ENCODE assay signal across 12 mouse cellular contexts in the genomic region with DNA sequence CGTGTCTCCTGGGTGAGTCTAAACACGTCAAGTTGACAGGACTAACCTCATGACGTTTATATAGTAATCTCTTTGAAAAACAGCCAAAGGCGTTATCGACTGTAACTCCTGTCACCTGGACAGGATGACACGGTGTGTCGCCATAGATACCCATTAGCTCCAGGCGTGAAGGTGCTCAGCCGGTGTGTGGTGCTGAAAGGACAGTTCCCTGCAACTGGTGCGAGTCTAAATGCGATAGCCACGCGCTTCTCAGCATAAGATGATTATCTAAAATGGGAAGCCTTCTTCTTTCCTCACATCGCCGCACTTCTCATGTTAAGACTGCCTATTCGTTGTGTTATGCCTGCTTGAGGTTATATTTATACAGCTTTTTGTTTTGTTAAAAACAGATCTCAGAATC. TPM values are rescaled to one million over a fixed set of nuclear protein-coding genes. Genes with fewer than 3 reads are reported as not detected.
DNase-seq lines count a peak whose midpoint lies in the region; ATAC-seq and TF ChIP-seq lines count a peak whose summit lies in the region.
"Had no signal": no experiment of that assay in that cellular context is flagged by ENCODE, and none has a peak within 500 bp of the region (broad histone marks: within the 10 kb centered on the region; RNA-seq: fewer than 3 reads in every experiment).

No protein-coding gene starts in this region.

- no peaks in the 10 kb centered on the region for H3K36me3 ChIP-seq in intestine, embryonic 14.5 days (ENCODE audit: control insufficient read depth, insufficient read depth, low read length)
- no peaks in the 10 kb centered on the region for H3K36me3 ChIP-seq in intestine, embryonic 16.5 days (ENCODE audit: control insufficient read depth, insufficient read depth, low read length)
- H3K36me3 ChIP-seq in CH12.LX (replicated peaks in 1 of 2; ENCODE audit: control insufficient read depth in 1 of 2, insufficient read depth in 1 of 2, low read length in 1 of 2) = no peaks in the 10 kb centered on the region
- H3K36me3 ChIP-seq in limb, embryonic 14.5 days (ENCODE audit: control insufficient read depth, insufficient read depth, low read length) = no peaks in the 10 kb centered on the region
- H3K36me3 ChIP-seq: hindbrain, embryonic 13.5 days; limb, embryonic 13.5 days had no signal

- H3K9me3 ChIP-seq in intestine, embryonic 14.5 days (ENCODE audit: control insufficient read depth, low read length) = no peaks in the 10 kb centered on the region
- no peaks in the 10 kb centered on the region for H3K9me3 ChIP-seq in intestine, embryonic 16.5 days (ENCODE audit: control insufficient read depth, low read length)
- no peaks in the 10 kb centered on the region for H3K9me3 ChIP-seq in CH12.LX (replicated peaks; ENCODE audit: low read length)
- H3K9me3 ChIP-seq in limb, embryonic 14.5 days (ENCODE audit: control insufficient read depth, low read length) = no peaks in the 10 kb centered on the region
- H3K9me3 ChIP-seq: hindbrain, embryonic 13.5 days; limb, embryonic 13.5 days had no signal

- in situ Hi-C loops in CH12.LX (cut with MboI; ENCODE audit: low pct_ligation_motif_present, low pct_unique_long_range_greater_than_20kb, low sequenced_read_pairs) = no loop called here

- no peak for TF ChIP-seq RAD21 in CH12.LX (IDR thresholded peaks at IDR 0.05; ENCODE audit: low read depth, low read length)

- dilution Hi-C loops in CH12.LX (cut with MboI; ENCODE audit: extremely low pct_ligation_motif_present, extremely low pct_unique_long_range_greater_than_20kb, low sequenced_read_pairs) = no loop called here

- TF ChIP-seq CTCF in CH12.LX (conservative IDR thresholded peaks at IDR 0.05 in 1 of 2, IDR thresholded peaks at IDR 0.05 in 1 of 2; ENCODE audit: low read depth in 2 of 2, low read length in 2 of 2) = no peak
- no peak for TF ChIP-seq CTCF in gastrocnemius, adult 2 months (IDR thresholded peaks at IDR 0.05)

- no peak overlapping the region for H3K9ac ChIP-seq in intestine, embryonic 14.5 days (ENCODE audit: low read length)
- no peak overlapping the region for H3K9ac ChIP-seq in intestine, embryonic 16.5 days (ENCODE audit: low read depth, low read length)
- no peak overlapping the region for H3K9ac ChIP-seq in CH12.LX (ENCODE audit: insufficient read depth, low read depth)
- no peak overlapping the region for H3K9ac ChIP-seq in limb, embryonic 14.5 days (ENCODE audit: low read depth, low read length, severe bottlenecking)
- H3K9ac ChIP-seq: hindbrain, embryonic 13.5 days; limb, embryonic 13.5 days had no signal

- H3K4me3 ChIP-seq in intestine, embryonic 14.5 days (ENCODE audit: low read depth, low read length) = no peak overlapping the region
- H3K4me3 ChIP-seq in intestine, embryonic 16.5 days (ENCODE audit: low read length) = no peak overlapping the region
- no peak overlapping the region for H3K4me3 ChIP-seq in CH12.LX (replicated peaks in 1 of 3; ENCODE audit: low read depth in 2 of 3, low read length in 2 of 3, poor library complexity in 1 of 3)
- H3K4me3 ChIP-seq in limb, embryonic 14.5 days (replicated peaks; ENCODE audit: low read length) = no peak overlapping the region
- H3K4me3 ChIP-seq in gastrocnemius, adult 2 months = no peak overlapping the region
- H3K4me3 ChIP-seq: hindbrain, embryonic 13.5 days; limb, embryonic 13.5 days had no signal

- no peaks in the 10 kb centered on the region for H3K79me2 ChIP-seq in CH12.LX (replicated peaks; ENCODE audit: control insufficient read depth, extremely low read depth, insufficient read depth, poor library complexity, severe bottlenecking)

- no peak overlapping the region for H3K27ac ChIP-seq in intestine, embryonic 14.5 days (ENCODE audit: low read depth)
- H3K27ac ChIP-seq in intestine, embryonic 16.5 days (ENCODE audit: low read length) = no peak overlapping the region
- H3K27ac ChIP-seq in CH12.LX (ENCODE audit: insufficient read depth, low read depth) = no peak overlapping the region
- H3K27ac ChIP-seq in limb, embryonic 14.5 days (replicated peaks; ENCODE audit: low read depth, low read length) = no peak overlapping the region
- H3K27ac ChIP-seq in gastrocnemius, adult 2 months = no peak overlapping the region
- H3K27ac ChIP-seq: hindbrain, embryonic 13.5 days; limb, embryonic 13.5 days had no signal

- H3K27me3 ChIP-seq in intestine, embryonic 14.5 days (replicated peaks; ENCODE audit: control insufficient read depth, insufficient read depth, low read length) = peaks cover 8% of the 10 kb centered on the region; the same call in 1 of the 2 replicates
- H3K27me3 ChIP-seq in intestine, embryonic 16.5 days (replicated peaks; ENCODE audit: control insufficient read depth, insufficient read depth, low read length) = no peaks in the 10 kb centered on the region
- peaks cover 86% of the 10 kb centered on the region for H3K27me3 ChIP-seq in CH12.LX (replicated peaks)
- no peaks in the 10 kb centered on the region for H3K27me3 ChIP-seq in limb, embryonic 14.5 days (ENCODE audit: control insufficient read depth, insufficient read depth, low read length)

- TF ChIP-seq EP300 in CH12.LX (IDR thresholded peaks at IDR 0.05; ENCODE audit: low read length) = no peak

- H3K4me1 ChIP-seq in intestine, embryonic 14.5 days (replicated peaks; ENCODE audit: control insufficient read depth, insufficient read depth, low read length) = no peaks in the 10 kb centered on the region
- 0 out of 2 replicates have a peak, but pooled peaks cover 3% of the 10 kb centered on the region for H3K4me1 ChIP-seq in intestine, embryonic 16.5 days (ENCODE audit: control insufficient read depth, insufficient read depth, low read length)
- H3K4me1 ChIP-seq in CH12.LX (ENCODE audit: control insufficient read depth in 1 of 2, insufficient read depth in 2 of 2) = no peaks in the 10 kb centered on the region
- H3K4me1 ChIP-seq in limb, embryonic 14.5 days (ENCODE audit: control insufficient read depth, insufficient read depth, low read length) = no peaks in the 10 kb centered on the region
- H3K4me1 ChIP-seq: limb, embryonic 13.5 days had no signal

- TF ChIP-seq POLR2A in CH12.LX (IDR thresholded peaks at IDR 0.05; ENCODE audit: low read depth, low read length) = no peak
- no peak for TF ChIP-seq POLR2A in limb, embryonic 14.5 days (IDR thresholded peaks at IDR 0.05; ENCODE audit: borderline replicate concordance, extremely low read depth, insufficient read depth, insufficient read length)

- intact Hi-C loops in gastrocnemius, adult 2 months (cut with DNase I) = no loop called here

- WGBS in intestine, embryonic 14.5 days = 12% methylated on average over 16 of the region's 16 CpGs
- WGBS in intestine, embryonic 16.5 days = 10% methylated on average over 16 of the region's 16 CpGs
- 14% methylated on average over 16 of the region's 16 CpGs for WGBS in limb, embryonic 14.5 days

- ATAC-seq in intestine, embryonic 14.5 days (replicated peaks; ENCODE audit: low FRiP score, low TSS enrichment, low read depth) = no peak
- ATAC-seq in intestine, embryonic 16.5 days = no peak
- no peak for ATAC-seq in limb, embryonic 14.5 days (ENCODE audit: low FRiP score, low read depth)

- H3K4me2 ChIP-seq in intestine, embryonic 14.5 days (ENCODE audit: low read length) = no peak overlapping the region
- no peak overlapping the region for H3K4me2 ChIP-seq in intestine, embryonic 16.5 days (ENCODE audit: low read depth, low read length)
- no peak overlapping the region for H3K4me2 ChIP-seq in CH12.LX (ENCODE audit: insufficient read depth, low read depth, poor library complexity, severe bottlenecking)
- no peak overlapping the region for H3K4me2 ChIP-seq in limb, embryonic 14.5 days (replicated peaks; ENCODE audit: low read depth, low read length, severe bottlenecking)
- H3K4me2 ChIP-seq: limb, embryonic 13.5 days had no signal

- peak; percentile 84 for DNase-seq in intestine, embryonic 14.5 days (ENCODE audit: low spot score)
- peak; percentile 3 for DNase-seq in CH12.LX (ENCODE audit: extremely low read depth)
- peak; percentile 7 for DNase-seq in c-Kit-positive CD71-positive TER-119-negative erythroid progenitor cells, embryonic 14.5 days (ENCODE audit: low read depth)
- DNase-seq in limb, embryonic 14.5 days (ENCODE audit: low spot score) = peak; percentile 66
- DNase-seq in cerebellum, adult 9-11 months = no peak
- no peak for DNase-seq in gastrocnemius, adult 2 months
- DNase-seq in right cerebral cortex, adult 18-20 months = no peak
- DNase-seq: cerebellum, adult 8-10 months had no signal

TF ChIP-seq in CH12.LX, 34 proteins besides CTCF, POLR2A, EP300 and RAD21 (continues in another document):
- TF ChIP-seq PAX5 (IDR thresholded peaks at IDR 0.05; ENCODE audit: low read length) (no peak), ZMIZ1 (IDR thresholded peaks at IDR 0.05; ENCODE audit: low read depth, low read length) (no peak), HCFC1 (IDR thresholded peaks at IDR 0.05; ENCODE audit: low read depth, low read length) (no peak), TCF12 (IDR thresholded peaks at IDR 0.05; ENCODE audit: low read depth, low read length) (no peak), IRF4 (IDR thresholded peaks at IDR 0.05; ENCODE audit: low read depth, low read length) (no peak), ZKSCAN1 (IDR thresholded peaks at IDR 0.05; ENCODE audit: borderline replicate concordance, low read depth, low read length) (no peak), SIN3A (IDR thresholded peaks at IDR 0.05; ENCODE audit: low read length) (no peak), NELFE (IDR thresholded peaks at IDR 0.05; ENCODE audit: low read depth, low read length) (no peak), E2F4 (IDR thresholded peaks at IDR 0.05; ENCODE audit: insufficient replicate concordance, low read depth, low read length) (no peak), SMC3 (IDR thresholded peaks at IDR 0.05; ENCODE audit: low read depth, low read length) (no peak)

RNA-seq across cellular contexts. Expression of a gene that starts 40.8 kb away (rescaled TPM):
- 0.11 and 0.26 TPM in 2 replicates for polyA plus RNA-seq in intestine, embryonic 14.5 days (2014; fragmentation: Nextera tagmentation; extraction: Ambion mirVana)
- 0.11 and 0.23 TPM in 2 replicates for polyA plus RNA-seq in intestine, embryonic 16.5 days (2015; fragmentation: Nextera tagmentation; extraction: Ambion mirVana)
- not detected in 2 replicates for total RNA-seq in CH12.LX (2012; rRNA removed)
- not detected in 2 replicates for total RNA-seq in CH12.LX (2014; rRNA removed)
- not detected in 2 replicates for polyA plus RNA-seq in CH12.LX (2012; ENCODE audit: insufficient read length, low read depth)
- polyA plus RNA-seq in limb, embryonic 14.5 days (2012; rRNA removed) = 0.04 TPM in 2 replicates
- 0.03 TPM in 1 of 2 replicates, not detected in the other for polyA plus RNA-seq in limb, embryonic 14.5 days (2014; fragmentation: Nextera tagmentation; extraction: Ambion mirVana)
- total RNA-seq in gastrocnemius, adult 2 months (2021) = not detected
- polyA plus RNA-seq: limb, embryonic 13.5 days; spleen, adult 2 months had no signal

RNA-seq across cellular contexts. Expression of a gene that starts 48.1 kb away (rescaled TPM):
- 0.22 and 0.35 TPM in 2 replicates for polyA plus RNA-seq in intestine, embryonic 14.5 days (2014; fragmentation: Nextera tagmentation; extraction: Ambion mirVana)
- 0.13 and 0.16 TPM in 2 replicates for polyA plus RNA-seq in intestine, embryonic 16.5 days (2015; fragmentation: Nextera tagmentation; extraction: Ambion mirVana)
- not detected in 2 replicates for total RNA-seq in CH12.LX (2012; rRNA removed)
- not detected in 2 replicates for total RNA-seq in CH12.LX (2014; rRNA removed)
- polyA plus RNA-seq in CH12.LX (2012; ENCODE audit: insufficient read length, low read depth) = not detected in 2 replicates
- 0.12 and 0.26 TPM in 2 replicates for polyA plus RNA-seq in limb, embryonic 14.5 days (2012; rRNA removed)
- polyA plus RNA-seq in limb, embryonic 14.5 days (2014; fragmentation: Nextera tagmentation; extraction: Ambion mirVana) = 0.12 and 0.28 TPM in 2 replicates
- total RNA-seq in gastrocnemius, adult 2 months (2021) = not detected
- polyA plus RNA-seq: spleen, adult 2 months had no signal

Comparison
In these comparisons a context has a peak if more than half of its experiments do, and no peak if none do; other contexts are left out.
1. DNase-seq: peak in intestine, embryonic 14.5 days (single experiment), CH12.LX (single experiment), c-Kit-positive CD71-positive TER-119-negative erythroid progenitor cells, embryonic 14.5 days (single experiment) and limb, embryonic 14.5 days (single experiment); none in cerebellum, adult 9-11 months (single experiment), gastrocnemius, adult 2 months (single experiment) and right cerebral cortex, adult 18-20 months (single experiment).